Mouse (Mus musculus): ENCODE measurements around the gene Nadsyn1. TPM values are rescaled to one million over a fixed set of nuclear protein-coding genes. Genes with fewer than 3 reads are reported as not detected.

Nadsyn1 gene
- polyA plus RNA-seq, 1 experiment from 2014 or later: 13.3 TPM

GRCm38 (mm10) chr7:143834316-143834715 lies 11.7 kb upstream of the Nadsyn1 start:
- H3K27me3 ChIP-seq (ENCODE audit: insufficient read depth, low read length): no peaks in the 10 kb centered on the region
- H3K27ac ChIP-seq (ENCODE audit: low read length): no peak overlapping the region
- no peak overlapping the region for H3K4me2 ChIP-seq (replicated peaks; ENCODE audit: low read depth, low read length)
- peaks cover 6% of the 10 kb centered on the region for H3K4me1 ChIP-seq (ENCODE audit: insufficient read depth, low read length)
- 86% methylated on average over 2 of the region's 2 CpGs for WGBS
- no peak overlapping the region for H3K4me3 ChIP-seq (ENCODE audit: low read length)
- ATAC-seq (ENCODE audit: low FRiP score, low TSS enrichment): no peak
- no peak overlapping the region for H3K9ac ChIP-seq (replicated peaks; ENCODE audit: low read length)
- H3K9me3 ChIP-seq (ENCODE audit: low read length): no peaks in the 10 kb centered on the region
- H3K36me3 ChIP-seq (ENCODE audit: insufficient read depth, low read length): peaks cover 14% of the 10 kb centered on the region

- WGBS: 71% methylated on average over 6 of the region's 6 CpGs
- Histone ChIP-seq H3K36me3 (ENCODE audit: insufficient read depth, low read length) (peaks cover 12% of the 10 kb centered on the region), H3K27me3 (ENCODE audit: insufficient read depth, low read length) (no peaks in the 10 kb centered on the region), H3K9ac (replicated peaks; ENCODE audit: low read length) (no peak overlapping the region), H3K4me2 (replicated peaks; ENCODE audit: low read depth, low read length) (no peak overlapping the region), H3K27ac (ENCODE audit: low read length) (no peak overlapping the region), H3K4me3 (ENCODE audit: low read length) (no peak overlapping the region), H3K4me1 (ENCODE audit: insufficient read depth, low read length) (peaks cover 6% of the 10 kb centered on the region), H3K9me3 (ENCODE audit: low read length) (no peaks in the 10 kb centered on the region)
- no peak for ATAC-seq (ENCODE audit: low FRiP score, low TSS enrichment)
These were observed 11.0 kb upstream of the Nadsyn1 start for GRCm38 (mm10) chr7:143833581-143834190.

DNA sequence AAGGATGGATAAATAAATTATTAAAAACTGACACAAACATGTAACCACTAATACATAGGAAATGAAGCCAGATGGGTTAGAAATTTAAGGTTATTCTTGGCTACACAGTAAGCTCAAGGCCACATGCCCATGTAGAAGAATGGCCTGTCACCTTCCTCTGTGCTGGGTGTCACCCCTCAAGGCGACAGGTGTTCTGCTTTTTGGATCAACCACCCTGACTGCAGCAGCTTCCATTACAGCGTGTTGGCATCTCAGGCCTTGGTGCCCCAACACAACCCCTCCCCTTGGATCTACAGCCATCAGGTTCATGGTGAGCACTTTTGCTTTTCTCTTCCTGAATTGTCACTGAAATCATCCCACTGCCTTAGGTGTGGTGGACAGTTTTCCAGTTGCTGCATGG lies 10.0 kb upstream of the Nadsyn1 start:
- Histone ChIP-seq H3K27ac (ENCODE audit: low read length) (no peak overlapping the region), H3K36me3 (ENCODE audit: insufficient read depth, low read length) (peaks cover 8% of the 10 kb centered on the region), H3K4me1 (ENCODE audit: insufficient read depth, low read length) (peaks cover 6% of the 10 kb centered on the region), H3K4me3 (ENCODE audit: low read length) (no peak overlapping the region), H3K4me2 (replicated peaks; ENCODE audit: low read depth, low read length) (no peak overlapping the region), H3K9me3 (ENCODE audit: low read length) (no peaks in the 10 kb centered on the region), H3K9ac (replicated peaks; ENCODE audit: low read length) (no peak overlapping the region), H3K27me3 (ENCODE audit: insufficient read depth, low read length) (no peaks in the 10 kb centered on the region)
- ATAC-seq (ENCODE audit: low FRiP score, low TSS enrichment): no peak
- WGBS: 93% methylated on average over 2 of the region's 2 CpGs

DNA sequence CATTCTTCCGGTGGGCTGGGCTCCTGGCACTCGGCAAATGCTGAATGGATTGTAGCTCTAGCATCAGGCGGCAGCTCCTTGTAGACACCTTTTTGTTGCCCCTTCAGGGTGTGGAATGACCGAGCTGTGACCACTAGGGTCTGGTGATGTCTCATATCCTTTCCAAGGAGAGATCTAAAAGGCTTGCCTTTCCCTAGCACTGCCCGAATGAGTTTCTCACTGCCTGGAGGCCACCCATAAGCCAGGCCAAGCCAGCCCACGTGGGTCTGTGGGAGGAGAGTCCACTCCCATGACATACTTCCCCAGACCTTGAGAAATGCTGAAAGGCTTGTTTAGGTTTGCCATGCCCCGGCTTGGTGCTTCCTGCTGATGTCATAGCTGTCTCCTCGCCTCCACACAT lies 9.5 kb upstream of the Nadsyn1 start:
- Histone ChIP-seq H3K4me3 (ENCODE audit: low read length) (no peak overlapping the region), H3K4me2 (replicated peaks; ENCODE audit: low read depth, low read length) (no peak overlapping the region), H3K4me1 (ENCODE audit: insufficient read depth, low read length) (peaks cover 6% of the 10 kb centered on the region), H3K9me3 (ENCODE audit: low read length) (no peaks in the 10 kb centered on the region), H3K27ac (ENCODE audit: low read length) (no peak overlapping the region), H3K36me3 (ENCODE audit: insufficient read depth, low read length) (peaks cover 4% of the 10 kb centered on the region; the same call in 1 of the 2 replicates), H3K27me3 (ENCODE audit: insufficient read depth, low read length) (no peaks in the 10 kb centered on the region), H3K9ac (replicated peaks; ENCODE audit: low read length) (no peak overlapping the region)
- WGBS: 74% methylated on average over 8 of the region's 8 CpGs
- ATAC-seq (ENCODE audit: low FRiP score, low TSS enrichment): no peak

GRCm38 (mm10) chr7:143830399-143830798 lies 7.8 kb upstream of the Nadsyn1 start:
- 8% methylated on average over 6 of the region's 6 CpGs for whole genome bisulfite sequencing
- H3K9ac ChIP-seq (replicated peaks; ENCODE audit: low read length): peak overlapping the region; percentile 70
- H3K4me2 ChIP-seq (replicated peaks; ENCODE audit: low read depth, low read length): peak overlapping the region; percentile 78
- peak overlapping the region; percentile 71 for H3K4me3 ChIP-seq (ENCODE audit: low read length)
- H3K27ac ChIP-seq (ENCODE audit: low read length): peak overlapping the region; percentile 55; the same call in 1 of the 2 replicates
- H3K36me3 ChIP-seq (ENCODE audit: insufficient read depth, low read length): no peaks in the 10 kb centered on the region
- peaks cover 6% of the 10 kb centered on the region for H3K4me1 ChIP-seq (ENCODE audit: insufficient read depth, low read length)
- H3K9me3 ChIP-seq (ENCODE audit: low read length): no peaks in the 10 kb centered on the region
- H3K27me3 ChIP-seq (ENCODE audit: insufficient read depth, low read length): no peaks in the 10 kb centered on the region
- ATAC-seq (ENCODE audit: low FRiP score, low TSS enrichment): peak; percentile 12

DNA sequence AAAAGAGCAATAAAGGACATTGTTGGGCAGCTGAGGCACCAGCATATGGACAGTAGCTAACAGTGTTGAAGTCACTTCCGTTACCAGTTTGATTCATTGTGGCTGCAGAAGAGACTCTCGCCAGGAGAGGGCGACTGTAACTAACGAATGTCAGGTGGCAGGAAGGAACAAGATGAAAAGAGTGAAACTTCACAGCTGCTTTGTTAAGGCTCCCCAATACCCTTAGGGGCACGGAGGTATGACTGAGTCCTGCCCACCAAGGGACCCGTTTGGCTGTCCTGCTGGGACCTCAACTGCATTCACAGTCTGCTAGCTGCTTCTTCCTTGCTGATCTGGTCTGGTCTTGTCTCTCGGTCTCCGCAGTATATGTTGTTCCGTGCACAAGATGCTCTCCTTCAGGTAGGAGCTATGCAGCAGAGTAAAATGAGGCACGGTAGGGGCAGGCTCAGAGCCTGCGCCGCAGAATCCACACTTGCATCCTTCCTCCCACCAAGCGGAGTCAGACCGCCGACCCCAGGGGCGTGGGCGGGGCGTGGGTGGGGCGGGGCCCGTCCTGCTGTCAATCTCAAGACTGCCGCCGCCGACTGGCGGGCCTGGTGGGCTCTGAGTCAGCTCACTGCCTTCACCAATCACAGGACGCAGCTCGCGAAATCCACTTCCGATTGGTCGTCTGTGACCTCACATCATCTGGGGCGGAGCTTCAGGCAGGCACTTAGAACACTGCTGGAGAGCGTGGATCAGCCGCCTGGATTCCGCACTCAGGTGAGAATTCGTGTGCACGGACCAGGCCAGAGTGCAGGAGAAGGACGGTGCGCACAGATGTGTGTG lies 7.1 kb upstream of the Nadsyn1 start:
- under 1% methylated on average over 37 of the region's 37 CpGs for WGBS
- Histone ChIP-seq H3K27ac (ENCODE audit: low read length) (peak overlapping the region; percentile 94), H3K36me3 (ENCODE audit: insufficient read depth, low read length) (no peaks in the 10 kb centered on the region), H3K27me3 (ENCODE audit: insufficient read depth, low read length) (no peaks in the 10 kb centered on the region), H3K4me2 (replicated peaks; ENCODE audit: low read depth, low read length) (peak overlapping the region; percentile 78), H3K4me1 (ENCODE audit: insufficient read depth, low read length) (peaks cover 6% of the 10 kb centered on the region), H3K9me3 (ENCODE audit: low read length) (no peaks in the 10 kb centered on the region), H3K9ac (replicated peaks; ENCODE audit: low read length) (peak overlapping the region; percentile 73), H3K4me3 (ENCODE audit: low read length) (peak overlapping the region; percentile 71)
- ATAC-seq (ENCODE audit: low FRiP score, low TSS enrichment): peak; percentile 98

DNA sequence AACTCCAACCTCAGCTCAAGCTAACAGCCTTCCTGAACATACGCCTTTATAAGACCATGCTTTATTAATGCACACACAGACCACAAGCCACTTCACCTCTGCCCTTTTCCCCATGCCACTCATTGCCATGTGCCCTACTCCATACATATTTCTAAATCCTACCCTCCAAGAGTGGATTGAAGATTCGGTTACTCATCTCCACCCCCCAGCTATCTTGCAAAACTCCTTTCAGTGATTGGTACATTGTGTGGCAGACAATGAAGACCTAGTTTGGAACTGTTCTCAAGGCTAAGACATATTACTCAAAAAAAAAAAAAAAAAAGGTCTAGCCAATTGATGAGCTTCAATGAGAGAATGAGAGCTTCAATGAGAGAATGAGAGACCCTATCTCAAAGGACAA lies 4.3 kb upstream of the Nadsyn1 start:
- H3K9ac ChIP-seq (replicated peaks; ENCODE audit: low read length): no peak overlapping the region
- no peaks in the 10 kb centered on the region for H3K36me3 ChIP-seq (ENCODE audit: insufficient read depth, low read length)
- ATAC-seq (ENCODE audit: low FRiP score, low TSS enrichment): no peak
- 91% methylated on average over 2 of the region's 2 CpGs for WGBS
- H3K4me1 ChIP-seq (ENCODE audit: insufficient read depth, low read length): peaks cover 13% of the 10 kb centered on the region
- H3K27me3 ChIP-seq (ENCODE audit: insufficient read depth, low read length): no peaks in the 10 kb centered on the region
- no peak overlapping the region for H3K27ac ChIP-seq (ENCODE audit: low read length)
- H3K4me3 ChIP-seq (ENCODE audit: low read length): no peak overlapping the region
- H3K9me3 ChIP-seq (ENCODE audit: low read length): no peaks in the 10 kb centered on the region
- H3K4me2 ChIP-seq (replicated peaks; ENCODE audit: low read depth, low read length): no peak overlapping the region

GRCm38 (mm10) chr7:143823266-143823605 lies 587 bp upstream of the Nadsyn1 start:
- ATAC-seq (ENCODE audit: low FRiP score, low TSS enrichment): no peak; the same call in 1 of the 2 replicates
- 80% methylated on average over 4 of the region's 4 CpGs for WGBS
- Histone ChIP-seq H3K9ac (replicated peaks; ENCODE audit: low read length) (peak overlapping the region; percentile 68), H3K27ac (ENCODE audit: low read length) (peak overlapping the region; percentile 78), H3K4me1 (ENCODE audit: insufficient read depth, low read length) (peaks cover 11% of the 10 kb centered on the region), H3K4me2 (replicated peaks; ENCODE audit: low read depth, low read length) (peak overlapping the region; percentile 56), H3K4me3 (ENCODE audit: low read length) (peak overlapping the region; percentile 64), H3K36me3 (ENCODE audit: insufficient read depth, low read length) (peaks cover 4% of the 10 kb centered on the region; the same call in 1 of the 2 replicates), H3K9me3 (ENCODE audit: low read length) (no peaks in the 10 kb centered on the region), H3K27me3 (ENCODE audit: insufficient read depth, low read length) (no peaks in the 10 kb centered on the region)

DNA sequence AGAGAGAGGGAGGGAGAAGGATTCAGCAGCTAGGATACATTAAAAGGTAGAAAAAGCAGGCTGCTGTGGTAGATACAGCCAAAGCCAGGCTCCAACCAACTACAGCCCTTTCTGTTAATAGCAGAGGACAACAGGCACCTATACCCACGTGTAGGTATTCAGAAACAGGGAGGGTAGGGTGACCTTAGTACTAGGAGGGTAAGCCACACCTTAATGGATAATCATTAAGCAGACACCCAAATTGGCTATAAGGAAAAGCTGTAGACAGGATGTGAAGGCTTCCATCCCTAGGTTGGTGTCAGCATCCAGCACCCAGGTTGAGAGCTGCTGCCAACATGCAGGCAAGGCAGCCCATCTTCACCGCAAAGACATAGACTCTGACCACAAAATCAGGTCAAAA lies 1.4 kb downstream of the Nadsyn1 start:
- Histone ChIP-seq H3K9me3 (ENCODE audit: low read length) (no peaks in the 10 kb centered on the region), H3K27ac (ENCODE audit: low read length) (no peak overlapping the region), H3K36me3 (ENCODE audit: insufficient read depth, low read length) (peaks cover 5% of the 10 kb centered on the region; the same call in 1 of the 2 replicates), H3K27me3 (ENCODE audit: insufficient read depth, low read length) (no peaks in the 10 kb centered on the region), H3K4me1 (ENCODE audit: insufficient read depth, low read length) (peaks cover 11% of the 10 kb centered on the region), H3K4me3 (ENCODE audit: low read length) (no peak overlapping the region), H3K4me2 (replicated peaks; ENCODE audit: low read depth, low read length) (no peak overlapping the region), H3K9ac (replicated peaks; ENCODE audit: low read length) (no peak overlapping the region)
- 78% methylated on average over 2 of the region's 2 CpGs for WGBS
- no peak for ATAC-seq (ENCODE audit: low FRiP score, low TSS enrichment)

DNA sequence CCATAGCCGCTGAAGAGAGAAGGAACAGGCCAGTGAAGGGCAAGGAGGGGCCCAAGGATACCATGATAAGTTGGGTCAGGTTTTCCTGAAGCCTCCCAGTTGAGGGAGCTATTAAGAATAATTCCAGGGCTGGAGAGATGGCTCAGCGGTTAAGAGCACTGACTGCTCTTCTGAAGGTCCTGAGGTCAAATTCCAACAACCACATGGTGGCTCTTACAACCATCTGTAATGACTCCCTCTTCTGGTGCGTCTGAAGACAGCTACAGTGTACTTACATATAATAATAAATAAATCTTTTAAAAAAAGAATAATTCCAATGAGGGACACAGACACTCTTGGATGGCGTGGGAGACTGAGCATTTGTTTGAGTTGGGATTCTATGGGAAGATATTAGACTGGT lies 3.4 kb downstream of the Nadsyn1 start:
- Histone ChIP-seq H3K36me3 (ENCODE audit: insufficient read depth, low read length) (peaks cover 14% of the 10 kb centered on the region), H3K27ac (ENCODE audit: low read length) (no peak overlapping the region), H3K9ac (replicated peaks; ENCODE audit: low read length) (no peak overlapping the region), H3K4me2 (replicated peaks; ENCODE audit: low read depth, low read length) (no peak overlapping the region), H3K9me3 (ENCODE audit: low read length) (no peaks in the 10 kb centered on the region), H3K27me3 (ENCODE audit: insufficient read depth, low read length) (no peaks in the 10 kb centered on the region), H3K4me1 (ENCODE audit: insufficient read depth, low read length) (peaks cover 11% of the 10 kb centered on the region), H3K4me3 (ENCODE audit: low read length) (no peak overlapping the region)
- WGBS: 66% methylated on average over 4 of the region's 4 CpGs
- ATAC-seq (ENCODE audit: low FRiP score, low TSS enrichment): no peak

All from kidney, embryonic 16.5 days (tissue).